Mouse (Mus musculus) layer of hippocampus, adult 8-10 months (tissue): Measurements from ENCODE around the gene Pik3ca. TPM values are rescaled to one million over a fixed set of nuclear protein-coding genes. Genes with fewer than 3 reads are reported as not detected.

Experiments used
- DNase-seq, 2 experiments: peaks; one replicate each; pipeline ENCODE4 v3.0.0; 2022; ENCODE audit warnings: low spot score in 2 of 2
- total RNA-seq, 4 experiments: library from RNA; stranded (reverse); gene quantifications; 2 replicates each; pipeline ENCODE4 v1.2.4; 2022

Gene Pik3ca
- total RNA-seq, 4 experiments from 2014 or later: 38.7 to 55.6 (median 43.9) TPM

GRCm38 (mm10) chr3:32438716-32439115 lies 41.2 kb downstream of the Pik3ca start:
- DNase-seq: no peak

GRCm38 (mm10) chr3:32441710-32442109 lies 44.2 kb downstream of the Pik3ca start:
- DNase-seq: no peak

- DNase-seq: no peak
These were observed 57.0 kb downstream of the Pik3ca start for GRCm38 (mm10) chr3:32454329-32455021.

GRCm38 (mm10) chr3:32459777-32460176 lies 62.3 kb downstream of the Pik3ca start:
- DNase-seq: peak in 1 of 2 experiments; percentile 26

- DNase-seq: no peak
These were observed 69.8 kb downstream of the Pik3ca start for GRCm38 (mm10) chr3:32467321-32467720.

GRCm38 (mm10) chr3:32468411-32468810 lies 70.9 kb downstream of the Pik3ca start:
- no peak for DNase-seq

GRCm38 (mm10) chr3:32470449-32470848 lies 73.0 kb downstream of the Pik3ca start:
- DNase-seq: no peak

GRCm38 (mm10) chr3:32471098-32471497 lies 73.6 kb downstream of the Pik3ca start:
- DNase-seq: peak; percentile 14 to 25

GRCm38 (mm10) chr3:32472191-32472900 lies 74.9 kb downstream of the Pik3ca start:
- no peak for DNase-seq

- no peak for DNase-seq
These were observed 75.7 kb downstream of the Pik3ca start for GRCm38 (mm10) chr3:32473184-32473583.

- no peak for DNase-seq
These were observed 82.5 kb downstream of the Pik3ca start for GRCm38 (mm10) chr3:32479961-32480360.

- no peak for DNase-seq
These were observed 85.6 kb downstream of the Pik3ca start for GRCm38 (mm10) chr3:32483035-32483434.

GRCm38 (mm10) chr3:32486543-32486942 lies 89.1 kb downstream of the Pik3ca start:
- no peak for DNase-seq

GRCm38 (mm10) chr3:32488172-32488571 lies 90.7 kb downstream of the Pik3ca start:
- no peak for DNase-seq

GRCm38 (mm10) chr3:32490076-32490927 lies 92.8 kb downstream of the Pik3ca start:
- no peak for DNase-seq

GRCm38 (mm10) chr3:32490928-32491315 lies 93.5 kb downstream of the Pik3ca start:
- no peak for DNase-seq

- DNase-seq: no peak
These were observed 94.9 kb downstream of the Pik3ca start, which contains the start of gene Kcnmb3 for GRCm38 (mm10) chr3:32492097-32493090. Kcnmb3 (minus strand) TSS chr3:32492231.

- no peak for DNase-seq
These were observed 97.1 kb downstream of the Pik3ca start for GRCm38 (mm10) chr3:32494387-32495087.

GRCm38 (mm10) chr3:32495088-32495770 lies 97.8 kb downstream of the Pik3ca start:
- DNase-seq: no peak
